ENCODE assay signal across 14 mouse cellular contexts in genomic region chr10:61837286-61837685, GRCm38 (mm10). TPM values are rescaled to one million over a fixed set of nuclear protein-coding genes. Genes with fewer than 3 reads are reported as not detected.
"Had no signal": no experiment of that assay in that cellular context is flagged by ENCODE, and none has a peak within 500 bp of the region (broad histone marks: within the 10 kb centered on the region; RNA-seq: fewer than 3 reads in every experiment).

No protein-coding gene starts in this region.

- ATAC-seq: liver, postnatal 0 days; lung, postnatal 0 days; midbrain, embryonic 13.5 days; midbrain, embryonic 15.5 days had no signal

- DNase-seq: liver, embryonic 13.5 days; liver, postnatal 0 days; lung, adult 2 months; lung, postnatal 14 days; lung, postnatal 36 days; right cerebral cortex, postnatal 25 days; thymus, adult 18-20 months; thymus, postnatal 14 days; thymus, postnatal 36 days had no signal

RNA-seq across cellular contexts. Expression of gene H2afy2, which starts 53.3 kb away (rescaled TPM):
- total RNA-seq: monocyte, adult 5-6 weeks; neutrophil, adult 5-6 weeks had no signal
